Mouse (Mus musculus) myocyte (in vitro differentiated cells): ENCODE results near the gene Syn2.

Source experiments
- CEBPB ChIP-seq: IDR thresholded peaks from 2 replicates; pipeline ENCODE4 v1.6.1; 2011; ENCODE audit warnings: mild to moderate bottlenecking, moderate library complexity; ENCODE audit not compliant: poor library complexity, insufficient read depth, severe bottlenecking
- E2F4 ChIP-seq: IDR thresholded peaks from one replicate; pipeline ENCODE4 v1.6.1; 2011; ENCODE audit warnings: mild to moderate bottlenecking, control low read depth, moderate library complexity; ENCODE audit not compliant: insufficient read depth
- MAX ChIP-seq: IDR thresholded peaks from one replicate; pipeline ENCODE4 v1.6.1; 2011; ENCODE audit warnings: low read depth, mild to moderate bottlenecking, control low read depth
- MYOD1 ChIP-seq, 3 experiments: IDR thresholded peaks; one replicate each; pipeline ENCODE4 v1.6.1; 2011; ENCODE audit warnings: control low read depth in 2 of 3, low read depth in 2 of 3, mild to moderate bottlenecking in 2 of 3, moderate library complexity in 1 of 3; ENCODE audit not compliant: insufficient read length in 2 of 3, control insufficient read depth in 1 of 3
- MYOG ChIP-seq, 3 experiments: IDR thresholded peaks; one replicate each; pipeline ENCODE4 v1.6.1; 2011; ENCODE audit warnings: control low read depth in 2 of 3, low read depth in 2 of 3, mild to moderate bottlenecking in 2 of 3; ENCODE audit not compliant: insufficient read length in 2 of 3, control insufficient read depth in 1 of 3, insufficient read depth in 1 of 3
- POLR2A ChIP-seq: IDR thresholded peaks from one replicate; pipeline ENCODE4 v1.6.1; 2011; ENCODE audit warnings: low read depth, mild to moderate bottlenecking, control low read depth, moderate library complexity; ENCODE audit not compliant: insufficient read length
- POLR2AphosphoS2 ChIP-seq: IDR thresholded peaks from one replicate; pipeline ENCODE4 v1.6.1; 2011; ENCODE audit warnings: low read depth, control low read depth; ENCODE audit not compliant: insufficient read length
- SRF ChIP-seq: IDR thresholded peaks from one replicate; pipeline ENCODE4 v1.6.1; 2011; ENCODE audit warnings: low read depth; ENCODE audit not compliant: control insufficient read depth, insufficient read length
- TCF12 ChIP-seq: IDR thresholded peaks from one replicate; pipeline ENCODE4 v1.6.1; 2011; ENCODE audit warnings: mild to moderate bottlenecking, control low read depth; ENCODE audit not compliant: poor library complexity, insufficient read depth, severe bottlenecking
- TCF3 ChIP-seq: IDR thresholded peaks from one replicate; pipeline ENCODE4 v1.6.1; 2011; ENCODE audit warnings: low read depth, control low read depth; ENCODE audit not compliant: insufficient read length
- USF1 ChIP-seq: IDR thresholded peaks from one replicate; pipeline ENCODE4 v1.6.1; 2011; ENCODE audit warnings: low read depth, mild to moderate bottlenecking, control low read depth, moderate library complexity

DNA sequence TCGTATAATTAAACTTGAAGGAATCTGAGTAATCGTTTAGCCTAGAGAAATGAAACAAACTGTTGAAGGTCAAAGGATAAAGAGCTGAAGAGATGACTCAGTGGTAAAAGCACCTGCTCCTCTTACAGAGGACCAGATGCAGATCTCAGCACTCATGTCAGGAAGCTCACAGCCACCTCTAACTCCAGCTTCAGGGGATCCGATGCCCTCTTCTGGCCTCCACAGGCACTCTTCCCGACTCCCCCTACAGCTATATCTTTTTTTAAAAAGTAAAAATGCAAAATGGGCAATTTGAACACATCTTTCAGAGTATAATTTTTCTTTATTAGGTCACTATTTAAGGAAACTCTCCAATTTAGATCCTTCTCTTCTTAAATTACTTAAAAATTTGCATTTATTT, 6.7 kb downstream of the Syn2 start:
- no peak for TF ChIP-seq USF1
- no peak for TF ChIP-seq POLR2A
- TF ChIP-seq SRF, result no peak
- TF ChIP-seq POLR2AphosphoS2, result no peak
- no peak for TF ChIP-seq E2F4
- no peak for TF ChIP-seq CEBPB
- no peak for TF ChIP-seq MAX
- no peak for TF ChIP-seq MYOD1 (IDR thresholded peaks at IDR 0.05; ENCODE audit: control insufficient read depth in 1 of 3, insufficient read length in 2 of 3, low read depth in 2 of 3)
- TF ChIP-seq MYOG (IDR thresholded peaks at IDR 0.05; ENCODE audit: control insufficient read depth in 1 of 3, insufficient read depth in 1 of 3, insufficient read length in 2 of 3, low read depth in 2 of 3), result no peak
- TF ChIP-seq TCF12, result no peak
- no peak for TF ChIP-seq TCF3
